Mouse (Mus musculus) bone marrow macrophage, adult 2 months (primary cell): ENCODE results near the gene Ybx2.

ENCODE experiments used
- CTCF ChIP-seq: IDR thresholded peaks from 2 replicates; pipeline ENCODE4 v1.5.1; 2012; ENCODE audit warnings: low read depth, mild to moderate bottlenecking, low read length, moderate library complexity
- POLR2A ChIP-seq: IDR thresholded peaks from 2 replicates; pipeline ENCODE4 v1.6.1; 2012; ENCODE audit warnings: mild to moderate bottlenecking, low read depth, low read length, borderline replicate concordance

- TF ChIP-seq CTCF, result no peak
- TF ChIP-seq POLR2A, result no peak
Observed at GRCm38 (mm10) chr11:69982877-69983276, 47.3 kb downstream of the Ybx2 start.
